Mouse (Mus musculus): ENCODE measurements around the gene Cacna1d. TPM values are rescaled to one million over a fixed set of nuclear protein-coding genes. Genes with fewer than 3 reads are reported as not detected.

The Cacna1d gene
- total RNA-seq, 2 experiments from 2014 or later = 0.36 to 0.38 TPM

DNA sequence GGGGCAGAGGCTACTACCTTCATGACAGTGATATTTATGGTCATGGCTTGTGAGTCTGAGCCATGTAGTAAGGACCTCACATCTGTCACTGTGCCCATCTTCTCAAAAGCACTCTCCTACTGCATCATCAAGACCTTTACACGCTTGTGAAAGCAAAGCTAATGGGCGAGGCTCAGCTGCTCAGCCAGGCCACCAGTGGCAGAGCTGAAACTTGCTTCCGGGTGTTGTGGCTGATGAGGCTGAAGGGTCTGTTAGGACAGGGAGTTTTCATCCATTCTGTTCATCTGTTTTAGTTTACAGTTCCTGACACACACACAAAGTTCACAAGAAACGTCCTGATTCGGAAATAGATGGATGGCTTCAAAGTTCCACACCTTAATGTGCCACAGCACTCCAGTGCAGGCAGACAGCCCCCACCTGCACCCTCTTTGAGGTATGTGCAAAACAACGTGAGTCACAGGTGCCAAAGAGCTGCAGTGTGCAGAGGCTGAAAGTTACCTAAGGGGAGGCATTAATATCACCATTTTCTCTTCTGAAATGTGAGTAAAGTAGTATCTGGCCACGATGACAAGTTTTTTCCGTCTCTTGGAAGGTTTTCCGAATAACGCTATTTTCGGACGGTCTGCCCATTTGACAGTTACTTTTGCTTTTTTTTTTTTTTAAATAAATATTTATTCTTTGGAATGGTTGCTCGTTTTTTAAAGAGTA is 306.7 kb downstream of the Cacna1d start:
- intact Hi-C loops (cut with DNase I) = no loop called here
- Histone ChIP-seq H3K27ac (no peak overlapping the region), H3K4me3 (no peak overlapping the region)
- TF ChIP-seq CTCF (IDR thresholded peaks at IDR 0.05) = no peak
- DNase-seq = no peak

DNA sequence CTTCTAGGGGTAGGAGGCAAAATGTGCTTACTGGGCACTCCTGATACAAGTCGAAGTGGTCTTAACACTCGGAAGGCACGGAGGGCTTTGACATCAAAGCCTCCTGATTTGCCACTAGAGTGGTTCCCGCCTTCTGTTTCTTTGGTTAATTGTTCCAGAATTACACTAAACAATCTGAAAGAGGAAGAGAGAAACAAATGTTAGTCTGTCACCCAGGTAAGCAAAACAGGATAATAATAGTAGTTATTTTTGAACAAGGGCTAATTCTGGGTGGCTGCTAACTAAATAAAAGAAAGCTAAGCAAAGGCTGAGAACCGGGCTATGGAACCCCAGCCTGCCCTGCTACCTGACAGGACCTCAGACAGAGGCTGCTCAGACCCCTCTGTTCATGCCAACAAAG is 307.2 kb downstream of the Cacna1d start:
- TF ChIP-seq CTCF (IDR thresholded peaks at IDR 0.05) = no peak
- DNase-seq = no peak
- no peak overlapping the region for H3K4me3 ChIP-seq
- intact Hi-C loops (cut with DNase I) = no loop called here
- no peak overlapping the region for H3K27ac ChIP-seq

DNA sequence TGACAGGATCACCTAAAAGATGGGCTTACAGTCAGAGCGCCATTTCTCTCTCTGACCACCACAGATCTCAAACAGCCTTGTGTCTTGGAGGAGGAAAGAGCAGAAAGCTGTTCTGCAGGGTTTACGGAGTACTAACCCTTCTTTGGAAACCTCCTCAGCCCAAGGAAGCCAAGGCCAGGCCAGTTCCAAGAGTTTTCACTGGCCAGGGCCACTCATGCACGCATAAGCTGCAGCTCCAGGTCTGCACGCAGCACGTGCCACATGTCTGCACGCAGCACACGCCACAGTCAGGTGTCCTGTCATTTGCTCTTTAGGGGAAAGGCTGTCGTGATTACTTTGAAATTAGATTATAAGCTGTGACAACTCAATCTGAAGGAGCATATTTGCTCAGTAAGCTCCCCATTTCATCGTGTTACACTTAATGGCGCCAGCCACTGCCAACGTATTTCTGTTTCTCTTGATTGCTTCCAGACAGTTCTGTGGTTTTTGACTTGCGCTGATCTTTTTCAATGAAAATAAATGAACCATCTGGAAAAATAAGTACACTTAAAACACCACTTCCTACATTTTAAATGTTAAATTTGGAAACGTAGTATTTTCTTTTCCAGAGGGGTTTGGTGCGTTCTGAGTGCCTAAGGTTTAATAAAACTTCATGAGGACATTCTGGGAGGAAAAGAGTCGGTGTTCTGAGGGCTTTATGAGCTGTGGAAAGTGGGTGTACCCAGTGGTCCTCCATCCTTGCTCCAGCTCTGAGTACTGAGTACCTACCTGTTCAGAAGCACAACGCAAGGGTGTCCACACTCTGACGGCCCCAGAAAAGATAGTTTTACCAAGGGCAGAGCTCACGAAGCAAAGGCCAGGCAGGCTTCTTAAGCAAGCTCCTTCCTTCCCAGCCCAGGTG is 308.4 kb downstream of the Cacna1d start:
- intact Hi-C loops (cut with DNase I) = no loop called here
- DNase-seq = peak; percentile 26
- Histone ChIP-seq H3K4me3 (no peak overlapping the region), H3K27ac (no peak overlapping the region)
- no peak for TF ChIP-seq CTCF (IDR thresholded peaks at IDR 0.05)

DNA sequence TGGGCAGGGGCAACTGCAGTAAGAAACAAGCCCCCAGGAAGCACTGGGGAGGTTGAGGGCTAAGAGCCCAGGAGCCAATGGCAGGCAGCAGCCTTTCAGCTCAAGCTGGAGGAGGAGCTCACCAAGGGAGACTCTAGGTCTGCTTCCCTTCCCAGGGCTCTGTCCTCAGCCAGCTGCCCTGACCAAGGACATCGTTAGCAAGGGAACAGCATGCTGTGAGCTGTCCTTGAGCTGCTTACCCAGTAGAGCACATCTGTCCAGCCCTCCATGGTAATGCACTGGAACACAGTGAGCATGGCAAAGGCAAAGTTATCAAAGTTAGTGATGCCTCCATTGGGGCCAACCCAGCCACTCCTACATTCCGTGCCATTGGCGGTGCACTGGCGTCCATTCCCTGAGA is 312.9 kb downstream of the Cacna1d start:
- DNase-seq = no peak
- H3K27ac ChIP-seq = no peak overlapping the region
- no peak for TF ChIP-seq CTCF (IDR thresholded peaks at IDR 0.05)
- intact Hi-C loops (cut with DNase I) = no loop called here
- no peak overlapping the region for H3K4me3 ChIP-seq

DNA sequence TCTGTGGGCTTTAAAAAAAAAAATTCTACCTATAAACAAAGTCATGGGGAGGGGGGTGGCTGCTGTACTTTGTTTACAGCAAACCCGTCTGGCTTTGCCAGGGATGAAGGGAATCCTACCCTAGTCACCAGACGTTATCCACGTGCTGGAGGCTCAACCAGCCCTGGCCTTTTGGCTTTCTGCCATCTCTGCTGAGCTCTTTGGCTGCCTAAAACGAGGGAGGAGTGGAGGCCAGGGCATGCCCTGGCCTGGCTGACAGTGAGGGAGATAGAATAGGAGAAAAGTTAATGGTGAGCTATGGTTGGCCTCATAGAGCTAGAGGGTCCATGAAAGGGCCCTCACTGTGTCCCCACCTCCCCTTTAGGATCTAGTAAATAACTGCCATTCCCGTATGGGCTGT is 313.4 kb downstream of the Cacna1d start:
- Histone ChIP-seq H3K4me3 (no peak overlapping the region), H3K27ac (no peak overlapping the region)
- no peak for TF ChIP-seq CTCF (IDR thresholded peaks at IDR 0.05)
- intact Hi-C loops (cut with DNase I) = no loop called here
- peak; percentile 41 for DNase-seq

DNA sequence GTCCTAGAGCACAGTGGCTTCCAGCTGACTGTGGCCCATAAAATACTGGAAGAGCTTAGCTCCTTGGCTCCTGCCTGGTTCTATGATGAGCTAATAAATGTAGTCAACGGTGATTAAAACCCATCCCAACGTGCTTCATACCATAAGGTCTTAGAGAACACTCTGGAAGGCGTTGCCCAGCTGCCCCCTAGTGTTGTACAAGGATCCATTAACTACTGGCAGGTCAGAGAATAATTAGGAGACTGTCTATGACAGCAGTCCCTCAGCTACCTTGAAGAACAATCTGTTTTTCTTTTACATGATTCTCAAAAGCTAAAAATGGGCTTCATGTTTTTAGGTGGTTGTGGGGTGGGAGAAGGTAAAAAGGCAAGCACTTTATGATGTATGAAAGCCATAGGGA is 315.9 kb downstream of the Cacna1d start:
- no peak overlapping the region for H3K4me3 ChIP-seq
- intact Hi-C loops (cut with DNase I) = no loop called here

DNA sequence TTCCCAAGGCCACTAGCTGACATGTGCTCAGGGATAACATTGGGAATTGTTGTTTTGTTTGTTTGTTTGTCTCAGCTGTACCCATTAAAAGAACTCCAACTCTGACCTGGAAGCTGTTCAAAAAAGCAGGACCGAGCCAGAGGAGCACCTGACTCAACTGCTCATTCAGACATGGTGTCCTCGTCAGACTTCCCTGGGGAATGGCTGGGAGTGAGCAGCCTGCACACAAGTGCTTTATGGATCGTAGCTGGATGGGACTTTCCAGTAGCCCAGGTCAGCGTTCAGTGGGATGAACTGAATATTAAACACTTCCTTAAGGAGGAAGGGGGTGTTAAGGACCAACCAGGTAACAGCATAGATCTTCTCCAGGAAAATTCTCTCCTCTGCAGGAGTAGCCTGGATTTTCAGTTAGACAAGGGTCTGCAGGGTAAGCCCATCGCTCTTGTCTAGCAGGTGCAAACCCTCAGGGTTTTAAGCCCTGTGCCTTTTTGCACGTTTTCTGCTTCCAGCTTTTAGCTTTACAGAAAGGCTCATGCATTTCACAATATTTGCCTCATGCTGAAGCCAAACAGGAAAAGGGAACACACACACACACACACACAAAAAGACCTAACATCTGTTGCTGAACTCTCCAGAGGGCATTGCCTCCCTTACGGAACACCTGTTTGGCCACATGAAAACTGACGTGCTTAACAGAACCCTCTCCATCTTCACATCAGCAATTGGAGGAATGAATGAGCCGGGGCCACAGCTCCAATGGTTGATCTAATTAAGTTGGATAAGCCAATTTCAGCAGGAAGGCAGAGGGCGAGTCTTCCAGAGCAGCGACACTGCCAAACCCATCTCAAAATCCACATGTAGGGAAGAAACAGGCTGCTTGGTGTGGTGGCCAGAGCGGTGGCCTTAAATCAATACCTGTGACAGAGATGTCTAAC is 318.2 kb downstream of the Cacna1d start:
- Histone ChIP-seq H3K27ac (no peak overlapping the region), H3K4me3 (no peak overlapping the region)
- TF ChIP-seq CTCF (IDR thresholded peaks at IDR 0.05) = no peak
- no peak for DNase-seq
- intact Hi-C loops (cut with DNase I) = no loop called here

More for the DNA sequence above, 315.9 kb downstream of the Cacna1d start:
- no peak for DNase-seq
- TF ChIP-seq CTCF (IDR thresholded peaks at IDR 0.05) = no peak; the same call in 1 of the 2 replicates
- no peak overlapping the region for H3K27ac ChIP-seq

DNA sequence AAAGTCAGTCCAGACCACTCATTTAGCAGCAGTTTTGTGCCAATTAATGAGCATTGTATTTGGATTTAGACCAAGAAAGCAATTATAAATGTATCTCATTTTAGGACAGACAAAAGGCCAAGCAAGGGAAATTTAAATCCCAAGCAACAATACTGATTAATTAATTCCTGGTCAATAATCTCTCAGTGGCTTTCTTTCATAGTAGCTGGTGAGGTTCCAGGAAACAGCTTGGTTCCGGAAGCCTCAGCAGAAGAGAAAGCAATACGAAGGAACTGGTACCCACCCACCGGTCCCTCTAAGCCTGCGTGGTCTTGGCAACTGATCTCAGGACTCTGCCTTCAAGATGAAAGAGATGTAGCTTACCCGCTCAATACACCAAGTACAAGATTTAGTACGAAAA is 319.7 kb downstream of the Cacna1d start:
- TF ChIP-seq CTCF (IDR thresholded peaks at IDR 0.05) = no peak
- no peak overlapping the region for H3K4me3 ChIP-seq
- H3K27ac ChIP-seq = no peak overlapping the region
- DNase-seq = no peak
- intact Hi-C loops (cut with DNase I) = no loop called here

DNA sequence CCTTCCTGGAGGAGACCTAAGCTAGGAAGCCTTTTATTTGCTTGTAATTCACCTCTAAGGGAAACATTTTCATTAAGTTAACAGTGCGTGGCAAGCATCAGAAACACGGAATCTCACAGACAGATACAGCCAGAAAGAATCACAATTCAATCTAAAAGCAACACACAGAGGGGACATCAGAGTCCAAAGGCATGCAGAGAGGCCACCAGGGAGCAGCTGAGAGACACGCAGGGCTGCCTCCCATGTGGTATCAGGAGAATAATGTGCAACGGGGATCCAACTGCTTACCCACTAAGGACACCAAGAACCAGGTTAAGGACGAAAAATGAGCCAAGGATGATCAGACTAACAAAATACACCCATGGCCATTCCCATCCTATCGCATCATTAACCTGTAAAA is 320.2 kb downstream of the Cacna1d start:
- H3K4me3 ChIP-seq = no peak overlapping the region
- no peak for DNase-seq
- no peak overlapping the region for H3K27ac ChIP-seq
- intact Hi-C loops (cut with DNase I) = no loop called here
- no peak for TF ChIP-seq CTCF (IDR thresholded peaks at IDR 0.05)

DNA sequence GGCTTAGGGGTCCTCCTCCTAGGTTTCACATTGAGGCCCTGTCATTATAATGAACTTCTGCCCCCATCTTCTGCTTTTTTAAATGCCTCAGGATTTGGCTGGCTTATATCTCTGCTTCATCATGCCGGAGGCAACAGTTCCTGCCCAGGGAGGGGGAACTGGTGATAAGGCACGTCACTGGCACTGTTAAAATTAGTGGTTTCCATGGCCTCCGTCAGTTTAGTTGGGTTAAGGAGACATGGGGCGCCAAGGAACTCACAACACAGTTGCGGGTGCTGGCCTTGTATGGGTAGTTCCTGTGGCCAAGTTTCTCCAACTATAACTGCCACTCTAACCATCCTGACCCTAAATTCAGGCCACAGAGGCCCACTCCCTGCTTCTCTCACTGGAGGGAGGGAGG is 321.8 kb downstream of the Cacna1d start:
- DNase-seq = no peak
- intact Hi-C loops (cut with DNase I) = no loop called here
- Histone ChIP-seq H3K4me3 (no peak overlapping the region), H3K27ac (no peak overlapping the region)
- no peak for TF ChIP-seq CTCF (IDR thresholded peaks at IDR 0.05)

DNA sequence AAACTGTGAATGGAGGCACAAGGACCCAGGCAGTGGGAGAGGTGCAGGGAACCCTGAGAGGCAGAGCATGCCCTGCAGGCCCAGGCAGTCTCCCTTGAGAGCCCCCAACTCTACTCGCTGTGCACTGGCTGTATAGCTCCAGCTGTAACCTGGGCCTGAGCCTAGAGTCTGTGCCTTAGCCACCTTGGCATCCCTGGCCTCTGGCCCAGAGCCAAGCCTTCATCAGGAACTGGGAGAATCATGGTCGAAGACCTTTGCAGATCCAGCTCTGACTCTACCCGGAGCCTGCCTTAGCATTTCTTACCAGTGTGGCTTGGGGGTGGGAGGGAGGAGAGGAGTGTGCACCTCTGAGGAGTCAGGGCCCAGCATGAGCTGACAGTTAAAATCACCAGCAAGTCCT is 322.4 kb downstream of the Cacna1d start:
- H3K4me3 ChIP-seq = no peak overlapping the region
- no peak for TF ChIP-seq CTCF (IDR thresholded peaks at IDR 0.05)
- intact Hi-C loops (cut with DNase I) = no loop called here
- no peak overlapping the region for H3K27ac ChIP-seq
- no peak for DNase-seq

DNA sequence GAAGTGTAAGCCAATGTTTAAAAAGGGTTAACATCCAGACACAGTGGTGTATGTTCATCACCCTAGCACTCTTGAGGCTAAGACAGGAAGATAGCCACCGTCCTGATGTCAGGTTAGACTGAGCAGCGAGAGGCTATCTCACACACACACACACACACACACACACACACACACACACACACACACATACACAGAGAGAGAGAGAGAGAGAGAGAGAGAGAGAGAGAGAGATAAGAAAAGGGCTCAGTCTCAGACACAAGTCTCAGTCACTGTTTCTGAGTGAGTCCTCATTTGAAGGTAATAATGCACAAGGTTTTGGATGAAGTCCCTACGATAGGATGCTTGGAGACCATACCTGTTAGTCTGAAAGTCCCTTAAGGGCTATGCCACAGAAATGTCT is 322.9 kb downstream of the Cacna1d start:
- intact Hi-C loops (cut with DNase I) = no loop called here
- Histone ChIP-seq H3K27ac (no peak overlapping the region), H3K4me3 (no peak overlapping the region)
- TF ChIP-seq CTCF (IDR thresholded peaks at IDR 0.05) = no peak
- no peak for DNase-seq

Measured in gastrocnemius, adult 2 months (tissue).